Mouse (Mus musculus) hindbrain, embryonic 14.5 days (tissue): ENCODE data around the gene Gm9758. TPM values are rescaled to one million over a fixed set of nuclear protein-coding genes. Genes with fewer than 3 reads are reported as not detected.
"Not testable (repeated sequence)": the region's sequence is repeated elsewhere in the genome, so short reads cannot be mapped to it uniquely, and the experiment has no call there.

Experiments used
- ATAC-seq: fragments of 200-750 bp; cut with Nextera tagmentation; 2 replicates; pipeline ENCODE4 v1.8.0; 2017; ENCODE audit warnings: moderate number of reproducible peaks, mild to moderate bottlenecking, moderate TSS enrichment, moderate library complexity; ENCODE audit not compliant: low FRiP score
- DNase-seq: peaks from one replicate; pipeline ENCODE4 v3.0.0-alpha.2; 2015; ENCODE audit warnings: low spot score
- H3K27ac ChIP-seq: fragments of 300-500 bp; sonication (generic); 2 replicates; pipeline ENCODE4 v1.5.1; 2014; ENCODE audit warnings: mild to moderate bottlenecking, moderate library complexity
- H3K27me3 ChIP-seq: fragments of 300-500 bp; sonication (generic); 2 replicates; pipeline ENCODE4 v1.6.1; 2014; ENCODE audit warnings: mild to moderate bottlenecking, low read length, mixed read lengths; ENCODE audit not compliant: control insufficient read depth, insufficient read depth
- H3K36me3 ChIP-seq: fragments of 300-500 bp; sonication (generic); replicated peaks from 2 replicates; pipeline ENCODE4 v1.6.1; 2014; ENCODE audit not compliant: control insufficient read depth, insufficient read depth
- H3K4me1 ChIP-seq: fragments of 300-500 bp; sonication (generic); replicated peaks from 2 replicates; pipeline ENCODE4 v1.6.1; 2014; ENCODE audit warnings: antibody characterized with exemption, low read length, mixed read lengths; ENCODE audit not compliant: control insufficient read depth, insufficient read depth
- H3K4me2 ChIP-seq: fragments of 300-500 bp; sonication (generic); replicated peaks from 2 replicates; pipeline ENCODE4 v1.6.1; 2014; ENCODE audit warnings: mild to moderate bottlenecking, moderate library complexity
- H3K4me3 ChIP-seq: fragments of 300-500 bp; sonication (generic); replicated peaks from 2 replicates; pipeline ENCODE4 v1.5.1; 2014; ENCODE audit warnings: mild to moderate bottlenecking, low read length
- H3K9ac ChIP-seq: fragments of 300-500 bp; sonication (generic); 2 replicates; pipeline ENCODE4 v1.6.1; 2014
- H3K9me3 ChIP-seq: fragments of 300-500 bp; sonication (generic); 2 replicates; pipeline ENCODE4 v1.6.1; 2016; ENCODE audit warnings: low read length; ENCODE audit not compliant: control insufficient read depth
- WGBS: fragments of 180-500 bp; shearing (Covaris S2); extraction: QIAGEN DNeasy Blood & Tissue Kit; methylation state at CpG from one replicate; pipeline ENCODE4 v1.1.7; 2014; 5-methylcytosine and 5-hydroxymethylcytosine counted together
- polyA plus RNA-seq: library from polyadenylated mRNA; unstranded; fragments of >200 nt; fragmentation: Nextera tagmentation; extraction: Ambion mirVana; gene quantifications from 2 replicates; pipeline ENCODE4 v1.2.1, GENCODE M21; 2014

The Gm9758 gene
- polyA plus RNA-seq, 1 experiment from 2014 or later = not detected

GRCm38 (mm10) chr5:14941043-14941442 lies 26.3 kb upstream of the Gm9758 start:
- H3K9me3 ChIP-seq, H3K9ac ChIP-seq, DNase-seq, H3K4me2 ChIP-seq, H3K36me3 ChIP-seq, H3K27me3 ChIP-seq, H3K4me1 ChIP-seq, H3K4me3 ChIP-seq, H3K27ac ChIP-seq, ATAC-seq: not testable (repeated sequence)
- WGBS = 90% methylated on average over 1 of the region's 1 CpGs

DNA sequence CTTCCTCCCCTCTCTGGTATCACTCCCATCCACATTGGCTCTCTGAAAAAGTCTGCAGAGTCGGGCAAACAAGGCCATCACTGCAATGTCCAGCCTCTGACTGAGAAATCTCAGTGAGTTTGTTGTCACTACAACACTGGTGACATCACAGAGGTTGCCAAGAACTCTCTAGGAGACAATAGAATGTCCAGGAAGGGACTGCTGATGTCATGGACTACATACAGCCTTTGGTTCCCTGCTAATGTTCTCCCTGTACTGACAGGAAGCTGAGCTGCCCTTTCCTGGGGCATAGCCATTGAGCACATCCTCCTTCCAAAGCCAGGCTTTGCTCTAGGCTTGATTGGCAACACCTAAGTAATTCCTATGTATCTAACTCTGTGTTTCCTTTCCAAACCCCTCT lies 23.6 kb upstream of the Gm9758 start, which contains the start of gene Speer4e:
Gene Speer4e, minus strand, starts transcription at position 101 of the 400 bp plus-strand sequence.
- not testable (repeated sequence) for DNase-seq, ATAC-seq

GRCm38 (mm10) chr5:14933721-14934120 lies 19.0 kb upstream of the Gm9758 start:
- H3K4me2 ChIP-seq, H3K4me1 ChIP-seq, H3K9ac ChIP-seq, H3K9me3 ChIP-seq, ATAC-seq, DNase-seq, H3K36me3 ChIP-seq, H3K27ac ChIP-seq, H3K27me3 ChIP-seq, H3K4me3 ChIP-seq: not testable (repeated sequence)
- WGBS = 82% methylated on average over 5 of the region's 6 CpGs

More for the DNA sequence above, 23.6 kb upstream of the Gm9758 start, which contains the start of gene Speer4e:
- H3K9ac ChIP-seq, H3K4me2 ChIP-seq, H3K27ac ChIP-seq, H3K4me1 ChIP-seq, H3K36me3 ChIP-seq, H3K27me3 ChIP-seq, H3K9me3 ChIP-seq, H3K4me3 ChIP-seq: not testable (repeated sequence)
- WGBS = 40% methylated on average over 1 of the region's 1 CpGs

DNA sequence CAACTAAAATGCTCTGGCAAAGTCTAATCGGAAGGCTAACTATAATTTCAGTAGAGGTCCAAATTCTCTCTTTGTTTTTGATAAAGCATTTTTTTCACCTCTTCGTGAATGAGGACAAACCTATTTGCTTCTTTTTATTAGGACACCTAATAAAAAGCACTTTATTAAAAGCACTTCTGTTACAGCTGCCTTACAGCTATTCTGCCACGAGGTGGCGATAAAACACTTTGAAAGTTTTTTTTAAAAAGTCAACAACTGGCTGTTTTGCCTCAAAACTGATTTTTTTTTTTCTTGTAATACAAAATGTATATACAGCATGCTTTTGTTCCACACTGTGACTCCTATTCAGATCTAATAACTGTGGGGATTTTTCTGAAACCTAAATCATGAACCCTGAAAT lies 12.3 kb upstream of the Gm9758 start:
- not testable (repeated sequence) for H3K9me3 ChIP-seq, H3K4me1 ChIP-seq, ATAC-seq, H3K27ac ChIP-seq, H3K9ac ChIP-seq, H3K36me3 ChIP-seq, H3K4me2 ChIP-seq, H3K4me3 ChIP-seq, H3K27me3 ChIP-seq
- DNase-seq = peak; percentile 25
- 34% methylated on average over 4 of the region's 4 CpGs for WGBS

DNA sequence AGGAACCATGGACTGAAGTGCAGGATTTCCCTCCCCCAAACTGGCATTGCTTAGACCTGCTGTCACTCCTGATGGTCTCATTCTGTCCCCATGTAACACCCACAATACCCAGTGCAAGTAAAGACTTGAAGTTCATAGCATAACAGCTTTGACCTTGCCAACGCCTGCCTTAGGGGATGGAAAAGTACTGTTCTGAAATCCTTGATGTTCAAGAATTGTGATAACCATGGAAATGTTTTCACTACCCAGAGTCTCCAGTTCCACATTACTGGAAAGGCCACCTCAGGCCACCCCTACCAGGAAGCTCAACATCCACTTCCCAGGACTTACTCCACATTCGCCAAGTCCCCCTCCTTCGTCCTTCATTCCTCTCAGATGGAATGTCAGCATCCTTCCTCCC lies 338 bp downstream of the Gm9758 start:
- 81% methylated on average over 2 of the region's 3 CpGs for WGBS
- H3K4me1 ChIP-seq, H3K4me3 ChIP-seq, DNase-seq, H3K36me3 ChIP-seq, H3K9ac ChIP-seq, H3K9me3 ChIP-seq, H3K27ac ChIP-seq, H3K4me2 ChIP-seq, ATAC-seq, H3K27me3 ChIP-seq: not testable (repeated sequence)

DNA sequence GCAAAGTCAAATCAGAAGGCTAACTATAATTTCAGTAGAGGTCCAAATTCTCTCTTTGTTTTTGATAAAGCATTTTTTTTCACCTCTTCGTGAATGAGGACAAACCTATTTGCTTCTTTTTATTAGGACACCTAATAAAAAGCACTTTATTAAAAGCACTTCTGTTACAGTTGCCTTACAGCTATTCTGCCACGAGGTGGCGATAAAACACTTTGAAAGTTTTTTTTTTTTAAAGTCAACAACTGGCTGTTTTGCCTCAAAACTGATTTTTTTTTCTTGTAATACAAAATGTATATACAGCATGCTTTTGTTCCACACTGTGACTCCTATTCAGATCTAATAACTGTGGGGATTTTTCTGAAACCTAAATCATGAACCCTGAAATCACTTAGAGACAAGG lies 11.2 kb downstream of the Gm9758 start:
- H3K4me3 ChIP-seq, H3K4me2 ChIP-seq, H3K4me1 ChIP-seq, ATAC-seq, H3K27ac ChIP-seq, H3K9ac ChIP-seq, H3K36me3 ChIP-seq, DNase-seq, H3K27me3 ChIP-seq: not testable (repeated sequence)
- 10% methylated on average over 3 of the region's 3 CpGs for WGBS
- H3K9me3 ChIP-seq = peaks cover 16% of the 10 kb centered on the region

DNA sequence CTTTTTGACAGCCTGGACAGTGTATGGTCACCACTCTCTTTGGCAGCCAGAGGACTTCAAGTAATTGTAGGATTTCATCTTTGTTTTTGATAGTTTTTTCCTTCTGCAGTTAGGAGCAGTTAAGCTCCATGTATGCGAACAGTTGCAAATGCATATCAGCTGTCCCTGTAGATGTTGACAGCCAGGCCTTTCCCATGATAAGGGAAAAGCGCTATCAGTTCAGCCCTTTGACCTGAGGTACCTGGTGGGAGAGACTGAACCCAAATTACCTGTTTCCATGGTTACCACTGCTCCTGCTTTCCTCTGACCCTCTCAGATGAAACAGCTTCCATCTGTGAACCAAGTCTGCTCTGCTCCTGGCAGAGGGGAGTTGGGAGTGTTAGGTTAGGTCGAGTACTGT lies 22.5 kb downstream of the Gm9758 start:
- DNase-seq = no peak
- H3K27ac ChIP-seq = no peak overlapping the region
- no peak overlapping the region for H3K4me3 ChIP-seq
- H3K27me3 ChIP-seq = no peaks in the 10 kb centered on the region
- ATAC-seq = no peak
- H3K9ac ChIP-seq = no peak overlapping the region
- H3K4me1 ChIP-seq = no peaks in the 10 kb centered on the region
- no peak overlapping the region for H3K4me2 ChIP-seq
- H3K9me3 ChIP-seq = 0 out of 2 replicates have a peak, but pooled peaks cover 4% of the 10 kb centered on the region
- WGBS = 80% methylated on average over 3 of the region's 3 CpGs
- no peaks in the 10 kb centered on the region for H3K36me3 ChIP-seq

- not testable (repeated sequence) for H3K9ac ChIP-seq, H3K4me1 ChIP-seq, DNase-seq, H3K27me3 ChIP-seq, H3K27ac ChIP-seq, H3K36me3 ChIP-seq, H3K9me3 ChIP-seq, H3K4me2 ChIP-seq, ATAC-seq, H3K4me3 ChIP-seq
- WGBS = 70% methylated on average over 2 of the region's 2 CpGs
These were observed 29.4 kb downstream of the Gm9758 start for GRCm38 (mm10) chr5:14885291-14885690.
